Mouse (Mus musculus) limb, embryonic 14.5 days (tissue): ENCODE measurements around the gene Tnip2. TPM values are rescaled to one million over a fixed set of nuclear protein-coding genes. Genes with fewer than 3 reads are reported as not detected.
A peak's percentile ranks its signal among the peaks of the same experiment; 100 is the strongest.

Source experiments
- ATAC-seq: fragments of 200-750 bp; cut with Nextera tagmentation; 2 replicates; pipeline ENCODE4 v1.8.0; 2017; ENCODE audit warnings: low read depth, moderate number of reproducible peaks, moderate TSS enrichment; ENCODE audit not compliant: low FRiP score
- DNase-seq: peaks from one replicate; pipeline ENCODE4 v3.0.0-alpha.2; 2015; ENCODE audit warnings: low spot score
- H3K27ac ChIP-seq: fragments of 300-500 bp; sonication (generic); replicated peaks from 2 replicates; pipeline ENCODE4 v1.5.1; 2014; ENCODE audit warnings: low read depth, mild to moderate bottlenecking, low read length, moderate library complexity, mixed read lengths
- H3K27me3 ChIP-seq: fragments of 300-500 bp; sonication (generic); 2 replicates; pipeline ENCODE4 v1.6.1; 2014; ENCODE audit warnings: low read length, mixed read lengths; ENCODE audit not compliant: control insufficient read depth, insufficient read depth
- H3K36me3 ChIP-seq: fragments of 300-500 bp; sonication (generic); 2 replicates; pipeline ENCODE4 v1.6.1; 2014; ENCODE audit warnings: mild to moderate bottlenecking, low read length, moderate library complexity, mixed read lengths; ENCODE audit not compliant: control insufficient read depth, insufficient read depth
- H3K4me1 ChIP-seq: fragments of 300-500 bp; sonication (generic); 2 replicates; pipeline ENCODE4 v1.6.1; 2014; ENCODE audit warnings: antibody characterized with exemption, low read length, mixed read lengths; ENCODE audit not compliant: control insufficient read depth, insufficient read depth
- H3K4me2 ChIP-seq: fragments of 300-500 bp; sonication (generic); replicated peaks from 2 replicates; pipeline ENCODE4 v1.6.1; 2014; ENCODE audit warnings: low read depth, mild to moderate bottlenecking, low read length, moderate library complexity; ENCODE audit not compliant: severe bottlenecking
- H3K4me3 ChIP-seq: fragments of 300-500 bp; sonication (generic); replicated peaks from 2 replicates; pipeline ENCODE4 v1.5.1; 2014; ENCODE audit warnings: low read length
- H3K9ac ChIP-seq: fragments of 300-500 bp; sonication (generic); 2 replicates; pipeline ENCODE4 v1.6.1; 2014; ENCODE audit warnings: mild to moderate bottlenecking, low read depth, low read length, moderate library complexity; ENCODE audit not compliant: severe bottlenecking
- H3K9me3 ChIP-seq: fragments of 300-500 bp; sonication (generic); 2 replicates; pipeline ENCODE4 v1.6.1; 2016; ENCODE audit warnings: low read length; ENCODE audit not compliant: control insufficient read depth
- POLR2A ChIP-seq: fragments of 200-500 bp; IDR thresholded peaks from 2 replicates; pipeline ENCODE4 v1.8.0; 2012; ENCODE audit warnings: inconsistent platforms, mild to moderate bottlenecking, moderate library complexity, borderline replicate concordance; ENCODE audit not compliant: insufficient read depth, insufficient read length; ENCODE audit errors: extremely low read depth
- WGBS: fragments of 180-500 bp; shearing (Covaris S2); extraction: QIAGEN DNeasy Blood & Tissue Kit; methylation state at CpG from one replicate; pipeline ENCODE4 v1.1.7; 2014; 5-methylcytosine and 5-hydroxymethylcytosine counted together
- polyA plus RNA-seq, 2 experiments: library from polyadenylated mRNA; depleted of rRNA in 1 of 2; stranded (reverse) in 1 of 2; unstranded in 1 of 2; fragments of >200 nt; fragmentation: Nextera tagmentation in 1 of 2; extraction: Ambion mirVana in 1 of 2; gene quantifications; 2 replicates each; pipeline versions ENCODE4 v1.2.1 to v1.2.3; 2012 to 2014

Gene Tnip2
- polyA plus RNA-seq, 2 experiments: 17.1 to 23.7 TPM

DNA sequence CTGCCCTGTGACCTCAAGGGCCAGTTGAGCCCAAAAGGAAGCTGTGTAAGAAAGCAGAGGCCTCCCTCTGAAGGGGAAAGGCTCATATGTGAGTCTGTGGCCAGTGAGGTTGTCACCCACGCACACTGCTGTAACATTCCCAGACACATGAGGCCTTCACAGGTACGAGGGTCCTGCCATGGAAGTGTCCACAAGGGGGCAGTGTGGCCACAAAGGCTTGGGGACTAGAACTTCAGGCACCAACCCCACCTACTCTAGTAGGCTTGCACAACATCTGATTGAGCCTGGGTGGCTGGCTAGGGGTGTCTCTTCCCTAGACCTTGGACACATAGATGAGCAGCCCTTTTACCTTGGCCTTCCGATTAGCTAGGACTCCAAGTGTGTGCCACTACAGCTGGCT, 4.1 kb upstream of the Tnip2 start:
- ATAC-seq (no peak), DNase-seq (peak; percentile 65)
- H3K27ac ChIP-seq: no peak overlapping the region
- WGBS: 26% methylated on average over 3 of the region's 3 CpGs
- H3K36me3 ChIP-seq: no peaks in the 10 kb centered on the region
- no peaks in the 10 kb centered on the region for H3K9me3 ChIP-seq
- TF ChIP-seq POLR2A: no peak
- H3K4me2 ChIP-seq: no peak overlapping the region
- H3K4me1 ChIP-seq: peaks cover 8% of the 10 kb centered on the region
- H3K27me3 ChIP-seq: no peaks in the 10 kb centered on the region
- H3K4me3 ChIP-seq: no peak overlapping the region
- H3K9ac ChIP-seq: no peak overlapping the region

DNA sequence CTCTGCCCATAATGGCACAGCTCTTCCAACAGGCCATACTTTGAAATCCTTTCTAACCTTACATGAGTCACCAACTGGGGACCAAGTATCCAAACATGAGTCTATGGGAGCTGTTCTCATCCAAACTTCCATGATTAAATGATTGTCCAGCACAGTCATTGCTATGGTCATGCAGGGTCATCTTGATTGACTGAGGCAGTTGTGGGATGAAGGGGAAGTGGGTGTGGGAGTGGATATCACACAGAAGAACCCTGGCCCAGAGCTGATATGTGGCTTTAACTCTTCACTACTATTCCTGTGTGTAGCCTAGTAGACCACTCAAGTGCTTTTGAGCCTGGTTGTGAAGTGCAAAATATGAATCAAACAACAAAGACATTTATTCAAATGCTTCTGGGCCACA, 1.3 kb upstream of the Tnip2 start:
- DNase-seq (no peak), ATAC-seq (no peak)
- Histone ChIP-seq H3K27ac (no peak overlapping the region), H3K36me3 (no peaks in the 10 kb centered on the region), H3K9ac (no peak overlapping the region), H3K4me3 (no peak overlapping the region), H3K4me2 (no peak overlapping the region), H3K4me1 (peaks cover 9% of the 10 kb centered on the region), H3K9me3 (no peaks in the 10 kb centered on the region), H3K27me3 (no peaks in the 10 kb centered on the region)
- TF ChIP-seq POLR2A: no peak

DNA sequence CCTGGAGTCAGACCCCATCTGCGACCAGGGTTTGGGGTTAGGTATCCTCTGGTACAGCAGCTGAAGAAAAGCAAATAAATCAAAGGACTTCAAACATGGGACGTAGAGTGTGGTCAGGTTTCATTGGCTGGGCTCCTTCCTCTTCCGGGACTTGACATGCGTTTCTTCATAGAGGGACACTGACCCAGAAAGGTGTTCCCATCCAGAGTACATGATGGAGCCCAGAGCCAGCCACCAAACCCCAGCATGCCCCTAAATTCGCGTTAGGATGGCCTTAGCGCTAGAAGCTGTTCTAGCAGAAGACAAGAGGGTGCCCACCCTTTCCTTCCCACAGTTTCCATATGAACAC, 401 bp upstream of the Tnip2 start:
- Histone ChIP-seq H3K4me2 (peak overlapping the region; percentile 95), H3K4me1 (peaks cover 9% of the 10 kb centered on the region), H3K36me3 (no peaks in the 10 kb centered on the region), H3K27ac (no peak overlapping the region), H3K9me3 (no peaks in the 10 kb centered on the region), H3K27me3 (no peaks in the 10 kb centered on the region), H3K4me3 (peak overlapping the region; percentile 70), H3K9ac (peak overlapping the region; percentile 36; the same call in 1 of the 2 replicates)
- DNase-seq (no peak), ATAC-seq (peak; percentile 25)
- 20% methylated on average over 7 of the region's 7 CpGs for WGBS
- TF ChIP-seq POLR2A: no peak

DNA sequence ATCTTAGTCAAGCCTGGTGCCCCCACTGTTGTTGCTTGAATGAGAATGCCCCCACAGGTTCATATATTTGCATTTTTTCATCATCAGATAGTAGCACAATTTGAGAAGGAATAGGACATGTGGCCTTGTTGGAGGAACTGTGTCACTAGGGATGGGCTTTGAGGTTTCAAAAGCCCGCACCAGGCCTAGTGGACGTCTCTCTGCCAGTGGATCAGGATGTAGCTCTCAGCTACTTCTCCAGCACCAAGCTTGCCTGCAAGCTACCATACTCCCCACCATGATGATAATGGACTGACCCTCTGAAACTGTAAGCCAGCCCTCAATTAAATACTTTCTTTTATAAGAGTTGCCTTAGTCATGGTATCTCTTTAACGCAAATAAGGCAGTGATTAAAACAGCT, 1.3 kb downstream of the Tnip2 start:
- Histone ChIP-seq H3K4me3 (no peak overlapping the region), H3K4me2 (no peak overlapping the region)
- ATAC-seq: no peak

DNA sequence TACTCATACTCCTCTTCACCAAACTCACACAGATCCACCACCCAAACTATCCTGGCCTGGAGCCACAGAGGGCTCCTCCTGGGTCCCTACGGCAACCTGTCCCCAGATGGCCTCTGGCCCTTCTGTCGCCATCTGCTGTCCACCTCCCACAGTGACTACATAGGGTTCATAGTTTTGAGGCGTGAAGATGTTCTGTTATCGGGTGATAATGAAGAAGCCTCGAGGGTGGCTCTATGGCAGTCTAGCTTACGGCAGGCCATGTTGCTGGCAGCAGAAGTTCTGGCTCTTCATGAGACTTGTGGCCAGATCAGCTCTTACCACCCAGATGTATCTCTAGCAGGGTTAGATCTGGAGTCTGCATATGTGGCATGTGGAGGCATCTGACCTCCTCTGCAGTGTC, 11.0 kb downstream of the Tnip2 start:
- H3K4me1 ChIP-seq: no peaks in the 10 kb centered on the region
- H3K27me3 ChIP-seq: no peaks in the 10 kb centered on the region
- TF ChIP-seq POLR2A: no peak
- H3K9me3 ChIP-seq: no peaks in the 10 kb centered on the region
- no peak overlapping the region for H3K4me2 ChIP-seq
- WGBS: 75% methylated on average over 6 of the region's 6 CpGs
- DNase-seq (no peak), ATAC-seq (no peak)
- H3K4me3 ChIP-seq: no peak overlapping the region
- peaks cover 9% of the 10 kb centered on the region; the same call in 1 of the 2 replicates for H3K36me3 ChIP-seq
- H3K27ac ChIP-seq: no peak overlapping the region
- no peak overlapping the region for H3K9ac ChIP-seq

More for the DNA sequence above, 1.3 kb downstream of the Tnip2 start:
- no peak overlapping the region for H3K9ac ChIP-seq
- no peak overlapping the region for H3K27ac ChIP-seq
- DNase-seq: no peak
- no peak for TF ChIP-seq POLR2A
- no peaks in the 10 kb centered on the region for H3K27me3 ChIP-seq
- no peaks in the 10 kb centered on the region for H3K36me3 ChIP-seq
- H3K9me3 ChIP-seq: no peaks in the 10 kb centered on the region
- 80% methylated on average over 3 of the region's 3 CpGs for WGBS
- H3K4me1 ChIP-seq: peaks cover 9% of the 10 kb centered on the region

DNA sequence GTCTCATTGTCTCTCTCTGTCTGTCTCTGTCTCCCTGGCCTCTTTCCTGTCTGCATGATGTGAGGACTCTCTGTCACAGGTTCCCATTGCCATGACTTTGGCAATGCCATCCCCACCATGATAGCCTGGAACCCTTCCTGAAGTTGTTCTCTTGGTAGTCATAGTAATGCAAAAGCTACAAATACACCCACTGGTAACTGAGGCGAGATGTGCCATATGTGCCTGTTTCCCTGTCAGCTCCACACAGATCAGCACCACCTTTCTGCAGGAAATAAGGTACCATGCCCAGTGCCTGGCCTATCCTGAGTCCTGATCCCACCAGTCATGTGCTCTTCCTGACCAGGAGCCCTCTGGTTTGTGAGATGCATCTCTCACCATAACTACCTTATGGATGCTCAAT, 11.4 kb downstream of the Tnip2 start:
- TF ChIP-seq POLR2A: no peak
- WGBS: 73% methylated on average over 1 of the region's 1 CpGs
- DNase-seq: no peak
- Histone ChIP-seq H3K4me1 (no peaks in the 10 kb centered on the region), H3K4me2 (no peak overlapping the region), H3K9me3 (no peaks in the 10 kb centered on the region), H3K9ac (no peak overlapping the region), H3K27me3 (no peaks in the 10 kb centered on the region), H3K36me3 (peaks cover 9% of the 10 kb centered on the region; the same call in 1 of the 2 replicates), H3K27ac (no peak overlapping the region), H3K4me3 (no peak overlapping the region)
- 0 out of 2 replicates have a peak, but pooled peaks have one; percentile 12 for ATAC-seq
